Mouse (Mus musculus) urinary bladder, postnatal 10 days (tissue): ENCODE results near the gene Exo1.

Source experiments
- DNase-seq: peaks from one replicate; pipeline ENCODE4 v3.0.0; 2022; ENCODE audit warnings: low spot score

The Exo1 gene

GRCm38 (mm10) chr1:175950851-175951250, 70.5 kb downstream of the Exo1 start:
- no peak for DNase-seq

GRCm38 (mm10) chr1:175961786-175962185, 81.4 kb downstream of the Exo1 start:
- no peak for DNase-seq
